Mouse (Mus musculus): ENCODE results near the gene Inpp5k.
A peak's percentile ranks its signal among the peaks of the same experiment; 100 is the strongest.

The Inpp5k gene

GRCm38 (mm10) chr11:75654471-75655390 lies 23.9 kb downstream of the Inpp5k start:
- no peak for DNase-seq (ENCODE audit: low spot score)

DNA sequence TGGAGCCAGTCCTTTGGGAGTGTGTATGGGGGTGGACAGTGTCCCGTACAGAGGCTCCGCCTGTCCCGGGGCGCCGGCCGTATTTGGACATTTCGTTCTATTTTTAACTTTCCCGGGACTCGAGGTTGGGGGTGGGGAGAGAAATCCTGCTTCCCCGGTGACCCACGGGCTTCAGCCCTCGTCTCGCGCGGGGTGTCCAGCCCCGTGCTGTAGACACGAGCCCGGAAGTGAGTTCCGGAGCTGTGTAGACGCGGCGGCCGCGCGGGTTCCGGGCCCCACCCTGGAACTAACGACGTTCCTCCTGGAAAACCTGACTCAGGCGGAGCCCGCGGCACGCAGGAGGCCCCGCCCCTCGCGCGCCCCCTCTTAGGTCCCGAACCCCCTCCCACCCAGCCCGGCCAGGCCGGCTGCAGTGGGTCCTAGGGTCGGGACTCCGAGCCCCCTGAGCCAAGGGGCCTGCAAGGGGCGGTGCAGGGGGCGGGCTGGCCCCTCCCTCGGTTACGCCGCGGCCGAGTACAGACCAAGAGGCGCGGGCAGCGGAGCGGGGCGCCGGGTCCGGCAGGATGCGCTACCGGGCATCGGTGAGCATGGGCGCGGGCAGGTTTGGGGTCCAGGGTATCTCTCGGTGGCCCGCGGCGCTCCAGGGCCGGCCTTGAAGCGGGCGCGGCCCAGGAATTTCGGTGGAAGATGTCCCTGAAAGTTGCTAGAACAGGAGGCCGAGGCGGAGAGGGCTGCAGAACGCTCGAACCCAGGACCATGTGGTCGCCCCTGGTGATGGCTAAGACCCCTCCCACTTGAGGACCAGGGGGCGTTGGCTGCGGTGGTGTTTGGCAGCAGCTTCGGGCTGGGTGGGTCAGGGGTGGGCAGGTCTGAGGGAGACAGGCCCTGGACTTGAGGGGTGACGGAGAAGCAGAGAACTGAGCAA lies 25.1 kb downstream of the Inpp5k start:
- DNase-seq (ENCODE audit: low spot score) = peak; percentile 62

GRCm38 (mm10) chr11:75656621-75657590 lies 26.1 kb downstream of the Inpp5k start:
- no peak for DNase-seq (ENCODE audit: low spot score)

DNA sequence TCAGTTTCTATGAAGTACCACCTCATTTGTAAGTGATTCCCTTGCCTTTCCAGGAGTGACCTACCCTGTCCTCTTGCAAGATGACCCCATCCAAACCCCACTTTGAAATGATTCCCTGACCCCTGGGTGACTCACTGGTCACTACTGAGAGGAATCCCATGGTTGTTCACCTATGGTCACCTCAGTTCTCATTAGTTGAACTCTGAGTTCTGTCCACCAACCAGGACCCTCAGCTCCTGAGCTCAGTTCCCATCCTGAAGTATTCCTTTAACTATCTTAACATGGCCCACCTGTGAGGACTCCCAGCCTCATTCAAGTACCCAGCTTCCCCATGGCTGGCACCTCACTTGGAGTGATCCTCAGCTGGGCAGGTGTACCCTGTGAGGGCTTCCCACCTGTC lies 27.1 kb downstream of the Inpp5k start:
- DNase-seq (ENCODE audit: low spot score) = no peak

DNA sequence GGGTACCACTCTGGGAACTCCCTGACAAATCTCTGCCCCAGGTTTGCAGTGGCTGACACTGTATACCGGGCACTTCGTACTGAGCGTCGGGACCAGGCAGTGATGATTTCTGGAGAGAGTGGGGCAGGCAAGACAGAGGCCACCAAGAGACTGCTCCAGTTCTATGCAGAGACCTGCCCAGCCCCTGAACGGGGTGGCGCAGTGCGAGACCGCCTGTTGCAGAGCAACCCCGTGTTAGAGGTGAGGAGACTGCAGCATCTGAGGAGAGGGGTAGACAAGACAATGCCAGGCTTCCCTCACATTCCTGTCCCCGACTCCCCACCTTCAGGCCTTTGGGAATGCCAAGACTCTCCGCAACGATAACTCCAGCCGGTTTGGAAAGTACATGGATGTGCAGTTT lies 27.5 kb downstream of the Inpp5k start:
- no peak for DNase-seq (ENCODE audit: low spot score)

GRCm38 (mm10) chr11:75658996-75659750 lies 28.4 kb downstream of the Inpp5k start:
- no peak for DNase-seq (ENCODE audit: low spot score)

- DNase-seq (ENCODE audit: low spot score) = no peak
Observed at GRCm38 (mm10) chr11:75660081-75660590, 29.3 kb downstream of the Inpp5k start.

- no peak for DNase-seq (ENCODE audit: low spot score)
Observed at GRCm38 (mm10) chr11:75660941-75661800, 30.4 kb downstream of the Inpp5k start.

DNA sequence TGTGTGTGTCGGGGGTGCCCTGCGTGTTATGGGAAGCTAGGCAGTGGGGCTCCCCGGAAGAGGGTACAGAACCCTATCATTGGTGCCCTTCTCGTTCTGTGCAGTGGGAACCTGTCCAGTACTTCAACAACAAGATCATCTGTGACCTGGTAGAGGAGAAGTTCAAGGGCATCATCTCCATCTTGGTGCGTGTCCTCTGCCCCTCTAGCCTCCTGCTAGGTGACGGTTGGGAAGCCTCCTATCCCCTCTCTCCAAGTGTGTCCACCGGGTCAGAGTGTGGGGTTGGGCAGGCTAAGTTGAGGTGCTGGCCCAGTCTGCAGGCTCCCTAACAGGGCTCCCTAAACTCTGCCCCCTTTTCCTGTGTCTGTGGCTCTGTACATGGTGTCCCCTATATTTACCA lies 31.3 kb downstream of the Inpp5k start:
- DNase-seq (ENCODE audit: low spot score) = no peak

DNA sequence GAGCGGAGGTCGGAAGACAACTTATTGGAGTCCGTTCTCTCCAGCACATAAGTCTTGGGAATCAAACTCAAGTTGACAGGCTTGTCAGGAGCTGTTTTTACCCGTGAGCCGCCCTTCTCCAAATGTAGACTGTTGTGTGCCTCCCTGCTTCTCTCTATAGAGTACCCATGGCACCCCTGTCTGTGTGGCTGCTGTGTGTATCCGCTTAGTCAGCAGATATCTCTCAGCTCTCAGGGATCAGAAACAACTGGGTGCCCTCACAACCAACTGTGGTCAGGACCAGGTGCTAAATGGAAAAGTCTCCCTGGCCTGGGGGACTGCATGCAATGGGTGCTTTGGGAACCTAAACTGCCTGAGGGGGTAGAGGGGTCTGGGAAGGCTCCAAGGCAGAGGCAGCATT lies 35.5 kb downstream of the Inpp5k start:
- DNase-seq (ENCODE audit: low spot score) = no peak

- DNase-seq (ENCODE audit: low spot score) = no peak
Observed at GRCm38 (mm10) chr11:75668621-75669020, 37.8 kb downstream of the Inpp5k start.

DNA sequence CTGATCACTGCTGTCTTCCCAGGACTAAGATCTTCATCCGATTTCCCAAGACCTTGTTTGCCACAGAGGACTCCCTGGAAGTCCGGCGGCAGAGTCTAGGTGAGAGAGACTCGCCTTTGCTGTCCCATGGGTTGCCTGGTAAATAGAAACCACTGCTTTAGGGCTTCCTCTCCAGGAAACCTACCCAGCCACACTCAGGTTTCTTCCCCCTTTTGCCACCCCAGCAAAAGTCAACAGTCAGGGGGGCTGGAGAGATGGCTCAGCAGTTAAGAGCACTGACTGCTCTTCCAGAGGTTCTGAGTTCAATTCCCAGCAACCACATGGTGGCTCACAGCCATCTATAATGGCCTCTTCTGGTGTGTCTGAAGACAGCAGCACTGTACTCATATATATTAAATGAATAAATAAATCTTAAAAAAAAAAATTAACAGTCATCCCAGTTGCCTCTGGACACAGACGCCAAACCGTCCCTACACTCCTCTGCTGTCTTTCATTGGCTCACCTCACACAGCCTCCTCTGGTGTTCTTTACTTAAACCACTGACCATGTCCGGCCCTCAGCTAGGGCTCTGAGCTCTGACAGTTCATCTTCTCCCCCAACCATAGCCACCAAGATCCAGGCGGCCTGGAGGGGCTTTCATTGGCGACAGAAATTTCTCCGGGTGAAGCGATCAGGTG lies 38.5 kb downstream of the Inpp5k start:
- DNase-seq (ENCODE audit: low spot score) = no peak

GRCm38 (mm10) chr11:75669853-75670200 lies 39.0 kb downstream of the Inpp5k start:
- no peak for DNase-seq (ENCODE audit: low spot score)

DNA sequence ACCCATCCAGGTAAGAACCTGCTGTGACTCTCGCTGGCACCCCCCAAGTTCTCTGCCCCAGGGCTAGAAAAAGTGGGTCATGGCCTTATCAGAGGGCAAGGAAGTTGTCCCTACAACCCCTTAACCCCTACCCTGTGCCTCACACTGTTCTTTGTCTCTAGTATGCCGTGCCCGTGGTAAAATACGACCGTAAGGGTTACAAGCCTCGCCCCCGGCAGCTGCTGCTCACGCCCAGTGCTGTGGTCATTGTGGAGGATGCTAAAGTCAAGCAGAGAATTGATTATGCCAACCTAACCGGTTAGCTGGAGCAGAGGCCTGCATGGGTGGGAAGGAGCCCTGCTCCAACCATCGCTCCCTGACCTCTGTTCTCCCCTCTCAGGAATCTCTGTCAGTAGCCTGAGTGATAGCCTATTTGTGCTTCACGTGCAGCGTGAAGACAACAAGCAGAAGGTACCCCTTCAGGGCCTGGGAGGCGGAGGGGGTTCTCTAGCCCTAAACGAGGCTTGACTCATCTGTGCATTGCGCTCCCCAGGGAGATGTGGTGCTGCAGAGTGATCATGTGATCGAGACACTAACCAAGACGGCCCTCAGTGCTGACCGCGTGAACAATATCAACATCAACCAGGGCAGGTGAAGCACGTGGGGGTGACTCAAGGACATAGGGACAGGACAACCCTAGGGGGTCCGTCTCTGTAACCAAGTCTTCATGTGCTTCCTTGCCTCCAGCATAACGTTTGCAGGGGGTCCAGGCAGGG lies 40.8 kb downstream of the Inpp5k start:
- DNase-seq (ENCODE audit: low spot score) = no peak

- no peak for DNase-seq (ENCODE audit: low spot score)
Observed at GRCm38 (mm10) chr11:75673411-75673810, 42.6 kb downstream of the Inpp5k start.

DNA sequence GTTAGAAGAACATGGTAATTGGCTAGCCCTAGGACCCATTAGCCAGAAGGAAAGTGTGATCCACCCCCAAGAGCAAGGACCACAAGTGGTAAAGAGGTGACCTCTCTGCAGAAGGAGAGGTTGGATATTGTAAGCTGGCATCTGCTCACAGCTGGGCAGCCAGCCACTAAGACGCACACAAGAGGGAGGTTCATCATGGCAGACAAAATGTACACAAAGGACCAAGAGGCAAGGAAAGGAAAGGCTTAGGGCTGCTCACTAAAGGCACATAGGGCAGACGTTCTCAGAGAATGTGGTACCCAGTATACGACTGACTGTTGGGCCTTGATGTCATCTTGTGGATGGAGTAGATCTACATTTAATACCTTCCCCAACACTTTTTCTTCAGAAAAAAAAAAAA lies 44.1 kb downstream of the Inpp5k start:
- DNase-seq (ENCODE audit: low spot score) = no peak

GRCm38 (mm10) chr11:75677881-75678746 lies 47.3 kb downstream of the Inpp5k start:
- no peak for DNase-seq (ENCODE audit: low spot score)
